Mouse (Mus musculus) MEL (cell line): Measurements from ENCODE around the gene Sh3rf3.

ENCODE experiments used
- CTCF ChIP-seq, 3 experiments: IDR thresholded peaks in 2 of 3; conservative IDR thresholded peaks in 1 of 3; 2 replicates each; pipeline ENCODE4 v1.5.1; 2011 to 2012; ENCODE audit warnings: low read length in 3 of 3, low read depth in 2 of 3, mild to moderate bottlenecking in 2 of 3, improper control_type of control experiment in 1 of 3, inconsistent platforms in 1 of 3, mixed read lengths in 1 of 3, moderate library complexity in 1 of 3; ENCODE audit not compliant: control insufficient read depth in 1 of 3, insufficient read depth in 1 of 3, poor library complexity in 1 of 3, severe bottlenecking in 1 of 3
- EP300 ChIP-seq, 2 experiments: IDR thresholded peaks; 2 replicates each; pipeline ENCODE4 v1.6.1; 2011; ENCODE audit warnings: improper control_type of control experiment in 2 of 2, low read length in 2 of 2, low read depth in 1 of 2, mild to moderate bottlenecking in 1 of 2
- GATA1 ChIP-seq: IDR thresholded peaks from 2 replicates; pipeline ENCODE4 v1.6.1; 2011; ENCODE audit warnings: low read depth, low read length, improper control_type of control experiment
- MXI1 ChIP-seq: IDR thresholded peaks from 2 replicates; pipeline ENCODE4 v1.6.1; 2011; ENCODE audit warnings: mild to moderate bottlenecking, low read depth, low read length, improper control_type of control experiment
- MYC ChIP-seq: IDR thresholded peaks from 2 replicates; pipeline ENCODE4 v1.6.1; 2011; ENCODE audit warnings: low read depth, mild to moderate bottlenecking, low read length, improper control_type of control experiment, moderate library complexity
- SIN3A ChIP-seq: IDR thresholded peaks from 2 replicates; pipeline ENCODE4 v1.6.1; 2012; ENCODE audit warnings: low read length, improper control_type of control experiment, inconsistent platforms

GRCm38 (mm10) chr10:58922993-58923392 lies 109.8 kb downstream of the Sh3rf3 start:
- TF ChIP-seq MYC (no peak), GATA1 (no peak), MXI1 (no peak), CTCF (IDR thresholded peaks at IDR 0.05 in 2 of 3, conservative IDR thresholded peaks at IDR 0.05 in 1 of 3; ENCODE audit: control insufficient read depth in 1 of 3, insufficient read depth in 1 of 3, low read depth in 2 of 3, low read length in 3 of 3, poor library complexity in 1 of 3, severe bottlenecking in 1 of 3) (no peak), EP300 (IDR thresholded peaks at IDR 0.05; ENCODE audit: low read depth in 1 of 2, low read length in 2 of 2) (no peak), SIN3A (no peak)
